Mouse (Mus musculus): Measurements from ENCODE around the gene Pyroxd2.

DNA sequence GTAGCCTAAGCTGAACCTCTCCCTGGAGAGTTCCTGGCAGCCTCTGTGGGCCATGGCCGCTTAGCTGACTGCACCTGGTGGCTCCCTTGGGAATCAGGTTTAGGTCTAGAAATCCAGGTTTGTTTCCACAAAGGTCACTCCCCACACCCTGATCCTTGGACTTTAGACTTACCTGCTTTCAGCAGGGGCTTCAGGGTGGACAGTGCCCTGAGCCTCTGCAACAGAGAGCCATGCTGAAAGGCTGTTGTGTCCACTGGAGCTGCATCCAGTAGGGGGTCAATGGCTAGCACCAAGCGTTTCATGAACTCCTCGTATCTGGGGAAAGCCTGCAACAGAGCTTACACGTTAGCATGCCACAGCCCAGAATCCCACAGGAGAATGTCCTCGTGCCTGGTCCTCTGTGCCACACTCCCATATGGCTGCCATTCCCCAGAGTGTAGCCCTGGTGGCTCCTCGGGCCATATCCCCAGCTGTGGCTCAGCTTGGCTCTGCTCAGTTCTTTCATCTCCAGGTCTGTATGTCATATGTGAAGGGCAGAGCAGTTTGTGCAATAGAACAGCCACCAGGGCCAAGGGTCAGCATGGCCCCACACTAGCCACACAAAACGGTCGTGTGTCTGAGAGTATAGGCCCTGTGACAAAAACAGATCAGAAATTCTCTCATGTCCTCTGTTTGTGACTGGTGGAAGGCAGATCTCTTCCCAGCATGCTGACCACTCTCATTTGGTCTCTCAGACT, 12.2 kb downstream of the Pyroxd2 start:
- TF ChIP-seq POLR2A (IDR thresholded peaks at IDR 0.05; ENCODE audit: borderline replicate concordance, control insufficient read depth, low read depth, low read length) (no peak), CTCF (IDR thresholded peaks at IDR 0.05; ENCODE audit: control insufficient read depth, insufficient read depth, low read length) (no peak)

Data from bone marrow, adult 2 months (tissue).